Comparison of ENCODE assay signal across 17 mouse cellular contexts in the genomic region with DNA sequence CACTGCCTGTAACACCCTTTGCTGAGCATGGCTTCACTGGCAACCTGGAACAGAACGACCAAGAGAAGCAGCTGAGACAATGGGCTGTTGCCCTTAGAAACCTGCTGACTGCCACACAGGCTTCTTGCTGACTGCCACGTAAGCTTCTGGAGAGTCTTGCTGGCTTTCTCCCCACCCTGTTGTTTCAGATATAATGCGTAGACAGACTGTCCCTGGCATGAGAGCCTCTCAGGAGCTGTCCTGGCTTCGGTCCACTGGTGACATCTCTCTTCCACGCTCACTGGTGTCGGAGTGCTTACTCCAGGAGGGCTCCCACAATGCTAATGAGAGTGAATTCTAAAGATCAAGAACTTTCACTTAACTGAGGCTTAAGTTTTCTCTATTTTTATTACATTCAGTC.
"Had no signal": no experiment of that assay in that cellular context is flagged by ENCODE, and none has a peak within 500 bp of the region (broad histone marks: within the 10 kb centered on the region; RNA-seq: fewer than 3 reads in every experiment).

No protein-coding gene starts in this region.

- H3K27me3 ChIP-seq: liver, embryonic 12.5 days; megakaryocyte, embryonic 14.5 days; midbrain, embryonic 15.5 days; neural tube, embryonic 13.5 days had no signal

- H3K4me3 ChIP-seq: left cerebral cortex, adult 2 months; limb, embryonic 10.5 days; liver, embryonic 12.5 days; megakaryocyte, embryonic 14.5 days; midbrain, embryonic 15.5 days; neural tube, embryonic 13.5 days had no signal

- H3K36me3 ChIP-seq: liver, embryonic 12.5 days had no signal

- H3K9ac ChIP-seq: liver, embryonic 12.5 days; lung, embryonic 14.5 days; midbrain, embryonic 15.5 days; neural tube, embryonic 13.5 days had no signal

- DNase-seq: kidney, adult 8-10 months; kidney, postnatal 4 days; lung, embryonic 14.5 days; lung, postnatal 10 days; retina, postnatal 1 day; right cerebral cortex, postnatal 25 days; thymus, postnatal 4 days had no signal

- H3K9me3 ChIP-seq: limb, embryonic 10.5 days; liver, embryonic 12.5 days; megakaryocyte, embryonic 14.5 days; midbrain, embryonic 15.5 days; neural tube, embryonic 13.5 days had no signal

- ATAC-seq: liver, embryonic 12.5 days; midbrain, embryonic 15.5 days had no signal

- H3K4me1 ChIP-seq: limb, embryonic 10.5 days; liver, embryonic 12.5 days; megakaryocyte, embryonic 14.5 days; midbrain, embryonic 15.5 days; neural tube, embryonic 13.5 days had no signal

- H3K27ac ChIP-seq: kidney, postnatal 0 days; left cerebral cortex, adult 2 months; limb, embryonic 10.5 days; liver, embryonic 12.5 days; macrophage; midbrain, embryonic 15.5 days; neural tube, embryonic 13.5 days; stomach, postnatal 0 days had no signal

- H3K4me2 ChIP-seq: liver, embryonic 12.5 days; lung, embryonic 14.5 days; midbrain, embryonic 11.5 days; midbrain, embryonic 15.5 days; neural tube, embryonic 13.5 days had no signal
